1 mouse cellular context compared by ENCODE assay signal in the genomic region with DNA sequence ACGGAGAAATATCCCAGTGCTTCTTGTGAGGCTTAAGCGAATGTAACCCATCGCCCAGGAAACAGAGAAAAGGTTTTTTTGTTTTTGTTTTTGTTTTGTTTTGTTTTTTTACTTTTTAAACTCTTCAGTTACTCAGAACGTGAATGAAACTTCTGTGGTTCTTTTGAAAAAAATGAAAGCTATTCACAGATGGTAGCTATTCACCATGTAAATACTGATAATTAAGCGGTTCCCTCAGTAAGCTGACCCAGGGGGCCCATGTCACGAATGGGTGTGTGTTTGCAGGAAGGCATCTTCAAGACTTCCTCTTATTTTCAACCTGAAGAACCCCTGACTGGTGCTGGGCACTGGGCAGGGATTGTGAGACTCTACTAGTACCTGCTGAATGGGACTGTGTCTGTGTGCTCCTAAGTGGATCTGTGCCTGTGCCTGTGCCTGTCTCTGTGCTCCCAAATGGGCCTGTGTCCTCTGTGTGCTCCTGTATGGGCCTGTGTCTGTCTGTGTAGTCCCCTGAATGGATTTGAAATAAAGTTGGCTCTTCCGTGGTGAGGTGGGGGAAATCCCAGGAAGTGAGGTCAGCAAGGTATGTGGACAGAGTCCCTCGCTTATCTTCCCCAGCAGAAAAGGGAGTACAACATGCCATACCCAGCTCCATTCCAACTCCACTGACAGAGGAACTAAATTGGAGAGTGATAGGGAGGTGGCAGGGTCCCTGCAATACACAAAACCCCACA.
A peak's percentile ranks its signal among the peaks of the same experiment; 100 is the strongest.
TF ChIP-seq lines count a peak whose summit lies in the region.

No protein-coding gene starts in this region.

TF ChIP-seq in MEL, 35 proteins besides CTCF, POLR2A, EP300 and RAD21:
- TF ChIP-seq RCOR1 (IDR thresholded peaks at IDR 0.05; ENCODE audit: low read depth, low read length) (0 out of 2 replicates have a peak, but pooled peaks have one; percentile 15), CHD1 (IDR thresholded peaks at IDR 0.05; ENCODE audit: low read depth, low read length) (0 out of 2 replicates have a peak, but pooled peaks have one; percentile 61), MAX (IDR thresholded peaks at IDR 0.05; ENCODE audit: low read length) (no peak), ZNF384 (IDR thresholded peaks at IDR 0.05; ENCODE audit: low read depth, low read length) (peak; percentile 67), ETS1 (IDR thresholded peaks at IDR 0.05; ENCODE audit: low read depth, low read length) (peak; percentile 46)
TF ChIP-seq in MEL: peak in this region for 4.
